Mouse (Mus musculus) cerebellum, postnatal 4 days (tissue): ENCODE measurements around the gene Col6a5.

Experiments
- DNase-seq, 2 experiments: peaks; one replicate each; pipeline ENCODE4 v3.0.0; 2022; ENCODE audit warnings: low spot score in 2 of 2, mixed read lengths in 1 of 2

Gene Col6a5

DNA sequence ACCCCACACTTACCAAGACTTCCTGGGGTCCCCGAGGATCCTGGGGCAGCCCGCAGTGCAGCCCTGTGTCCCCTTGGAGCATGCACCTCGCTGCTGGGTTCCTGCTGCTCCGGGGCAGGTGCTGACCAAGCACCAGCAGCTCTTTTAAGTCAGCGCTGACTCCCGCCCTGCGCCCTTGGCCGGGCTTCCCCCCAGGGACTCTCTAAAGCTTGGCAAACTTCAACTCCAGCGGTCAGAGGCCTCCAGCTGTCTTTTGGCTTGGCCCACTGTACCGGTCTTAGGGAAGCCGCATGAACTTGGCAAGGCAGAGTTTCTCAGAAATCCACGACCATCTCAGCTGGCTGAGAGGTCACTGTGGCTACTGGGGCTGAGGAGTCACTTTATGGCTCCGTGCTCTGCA, at the start of gene Col6a5:
Gene Col6a5 (minus strand): TSS at position 111 of the 400 bp plus-strand sequence.
- DNase-seq, result no peak

DNA sequence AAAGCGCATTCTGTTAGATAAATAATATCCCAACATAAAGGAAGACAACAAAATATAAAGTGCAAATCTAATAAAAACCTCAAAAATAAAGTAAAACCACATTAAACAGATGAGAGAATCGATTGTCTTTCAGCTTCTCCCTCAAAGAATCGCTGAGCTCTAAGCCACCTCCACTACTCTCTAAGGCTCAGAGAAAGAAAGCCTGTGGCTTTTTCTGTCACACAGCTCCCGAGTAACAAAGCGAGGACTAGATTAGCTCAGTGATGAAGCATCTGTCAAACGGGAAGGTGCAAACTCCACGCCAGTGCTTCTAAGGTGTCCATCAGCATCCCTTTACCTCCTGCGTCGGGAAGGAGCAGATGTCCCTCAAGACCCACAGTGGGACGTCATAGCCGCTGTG, 37.5 kb upstream of the Col6a5 start:
- DNase-seq, result no peak

DNA sequence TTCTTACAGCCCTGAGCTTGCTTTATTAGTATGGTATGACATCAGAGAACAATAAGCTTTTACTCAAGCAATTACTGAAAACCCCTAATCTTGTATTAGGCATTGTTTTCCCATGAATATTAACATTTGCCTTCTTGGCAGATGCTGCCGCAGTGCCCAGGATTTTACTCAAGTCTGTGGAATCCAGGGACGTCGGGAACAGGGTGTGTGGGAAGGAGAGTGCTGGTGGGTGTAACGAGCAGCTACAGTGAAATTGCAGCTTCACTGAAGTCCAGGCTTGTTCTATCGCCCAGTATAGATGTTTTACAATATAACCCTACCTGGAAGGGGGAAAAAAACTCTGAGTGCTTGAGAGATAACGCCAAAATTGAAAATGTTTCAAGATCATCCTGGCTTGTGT, 32.0 kb upstream of the Col6a5 start:
- no peak for DNase-seq

DNA sequence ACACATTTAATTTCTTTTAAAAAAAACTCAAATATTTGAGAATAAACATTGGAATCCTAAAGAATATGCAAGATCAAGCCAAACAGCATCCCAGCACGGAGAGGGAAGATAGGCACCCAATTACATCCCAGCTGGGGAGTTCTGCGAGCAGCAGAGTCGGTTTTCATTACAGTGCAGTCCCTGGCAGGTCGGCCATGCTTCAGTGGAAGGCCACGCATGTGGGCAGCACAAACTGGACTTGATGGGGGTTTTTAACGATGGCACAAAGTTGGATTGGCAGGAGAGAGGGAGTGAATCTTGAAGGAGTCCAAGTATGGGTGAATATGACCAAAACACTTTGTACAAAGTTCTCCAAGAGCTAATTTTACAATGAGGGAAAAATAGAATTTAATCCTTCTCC, 29.7 kb upstream of the Col6a5 start:
- DNase-seq, result no peak

DNA sequence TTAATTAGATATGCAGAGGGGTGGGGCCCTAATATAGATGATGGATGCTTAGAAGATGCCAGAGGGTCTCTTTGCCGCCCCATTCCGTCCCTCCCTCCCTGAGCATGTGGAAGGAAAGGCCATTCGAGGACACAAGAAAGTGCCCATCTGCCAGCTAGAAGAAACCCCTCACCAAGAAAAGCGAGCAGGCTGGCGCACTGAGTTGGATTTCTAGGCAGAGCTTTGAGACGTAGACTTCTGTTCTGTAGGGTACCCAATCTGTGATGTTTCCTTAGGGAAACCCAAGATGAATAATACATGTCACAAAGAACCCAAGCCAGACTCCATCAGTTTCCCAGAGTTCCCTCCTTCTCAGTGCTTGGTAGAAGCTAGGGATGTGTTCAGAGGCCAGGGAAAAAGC, 29.0 kb upstream of the Col6a5 start:
- no peak for DNase-seq

DNA sequence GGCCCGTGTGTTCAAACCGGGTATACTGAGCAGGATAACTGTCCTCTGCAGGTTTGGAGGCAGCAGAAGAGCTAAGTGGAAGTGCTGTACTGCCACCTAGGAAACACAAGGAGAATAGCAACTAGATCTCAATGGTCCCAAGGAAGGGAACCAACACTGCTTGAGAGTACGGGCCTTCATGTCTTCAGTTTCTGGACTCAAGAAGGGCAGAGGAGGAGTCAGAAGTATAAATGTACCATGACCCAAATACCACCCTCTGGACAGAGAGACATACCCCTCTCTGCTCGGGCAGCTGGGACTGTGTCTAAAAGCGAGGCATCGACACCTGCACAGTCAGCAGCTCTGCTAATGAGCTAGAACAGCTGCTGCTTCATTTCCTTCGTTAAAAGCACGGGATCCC, 27.7 kb upstream of the Col6a5 start:
- DNase-seq, result no peak

DNA sequence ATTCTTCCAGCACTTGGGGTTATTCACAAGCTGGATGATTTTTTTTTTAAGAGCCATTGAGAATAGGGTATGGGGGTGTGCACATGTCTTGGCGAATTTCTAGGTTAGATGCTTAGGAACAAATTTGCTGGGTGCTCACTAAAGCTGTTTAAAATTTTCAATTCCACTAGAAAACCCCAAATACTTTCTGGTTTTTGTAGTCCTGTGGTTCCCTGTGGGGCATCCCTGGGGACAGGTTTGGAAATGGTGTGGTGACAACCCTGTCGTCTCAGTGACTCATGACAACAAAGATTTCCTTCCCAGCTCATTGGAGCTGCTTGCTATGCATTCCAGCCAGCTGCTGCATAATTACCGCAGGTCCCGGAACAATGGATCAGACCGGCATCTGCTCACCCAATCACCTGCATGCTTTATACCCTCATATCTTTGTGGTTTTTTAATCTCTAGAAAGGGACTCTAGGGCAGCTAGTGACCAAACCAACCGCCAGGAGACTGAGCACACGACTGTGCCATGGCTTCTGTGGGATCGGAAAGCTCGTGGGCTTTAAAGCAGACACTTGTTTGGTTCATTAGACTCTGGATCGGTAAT, 24.6 kb upstream of the Col6a5 start:
- DNase-seq, result no peak

DNA sequence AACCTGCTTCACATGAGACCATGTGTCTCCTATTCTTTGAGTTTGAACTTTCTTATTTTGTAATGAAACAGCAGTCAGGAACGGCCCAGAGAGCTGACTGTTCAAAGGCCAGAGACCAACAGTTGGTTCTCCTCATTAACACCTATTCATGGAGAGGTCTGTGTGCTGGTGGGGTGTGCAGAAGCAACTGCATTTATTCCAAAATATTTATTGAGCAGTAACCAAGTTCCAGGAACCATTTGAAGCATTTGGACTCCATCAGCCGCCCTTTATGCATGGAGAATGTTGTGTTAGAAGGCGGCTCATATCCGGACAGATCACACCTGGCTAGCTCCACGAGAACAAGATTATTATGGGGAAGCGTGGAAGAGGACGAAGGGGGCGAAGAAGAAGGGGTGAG, 18.0 kb upstream of the Col6a5 start:
- DNase-seq, result no peak

DNA sequence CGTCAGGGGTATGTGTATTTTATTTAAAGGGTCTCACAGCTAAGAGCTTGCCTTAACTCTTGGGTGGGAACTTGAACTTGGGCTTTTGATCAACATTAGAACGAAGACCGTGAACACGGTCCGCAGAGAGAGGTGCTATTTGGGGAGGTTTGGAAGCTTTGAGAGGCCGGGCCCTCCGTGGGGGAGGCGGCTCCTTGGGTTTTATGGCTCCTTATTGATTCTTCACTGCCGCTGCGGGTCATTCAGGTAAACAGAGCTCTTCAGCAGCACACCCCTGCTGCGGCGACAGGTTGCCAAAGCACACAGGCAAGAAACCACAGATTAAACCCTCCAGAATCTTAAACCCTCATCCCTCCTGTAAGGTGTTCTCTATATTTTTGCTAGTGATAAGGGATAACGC, 16.4 kb upstream of the Col6a5 start:
- no peak for DNase-seq

DNA sequence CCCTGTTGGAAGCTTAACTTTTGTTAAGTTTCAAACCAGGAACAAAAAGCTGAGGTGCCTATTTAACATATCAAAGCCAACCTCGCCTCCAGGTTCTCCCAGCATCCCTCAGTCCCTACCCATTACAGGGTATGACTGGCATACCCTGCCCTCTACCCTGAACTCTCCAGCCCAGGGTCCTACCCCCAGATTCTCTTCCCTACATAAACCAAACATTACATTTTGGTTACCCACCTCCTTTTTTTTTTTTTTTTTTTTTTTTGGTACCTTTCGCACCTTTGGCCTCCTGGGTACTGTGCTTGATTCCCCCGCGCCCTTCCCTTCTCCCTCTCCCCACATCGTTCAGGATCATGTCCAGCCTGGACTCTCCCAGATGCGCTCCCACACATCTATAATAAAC, 15.9 kb upstream of the Col6a5 start:
- no peak for DNase-seq

DNA sequence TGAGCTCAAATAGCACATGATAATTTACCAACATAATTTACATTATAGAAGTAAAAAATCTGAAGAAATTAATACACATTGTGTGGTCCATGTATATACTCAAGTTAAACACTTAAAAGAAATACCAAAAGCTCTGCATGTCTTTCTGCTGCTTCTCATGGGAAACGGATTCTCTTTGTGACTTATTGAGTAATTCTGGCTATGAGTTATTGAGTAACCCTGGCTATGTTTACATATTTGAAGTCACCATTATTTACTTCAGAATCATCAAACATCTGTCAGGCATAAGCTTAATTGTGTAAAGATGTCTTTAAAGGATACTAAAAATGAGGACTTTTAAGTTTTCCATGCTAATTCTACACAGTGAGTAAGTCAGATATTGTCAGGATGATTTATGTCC, 13.3 kb upstream of the Col6a5 start:
- no peak for DNase-seq

DNA sequence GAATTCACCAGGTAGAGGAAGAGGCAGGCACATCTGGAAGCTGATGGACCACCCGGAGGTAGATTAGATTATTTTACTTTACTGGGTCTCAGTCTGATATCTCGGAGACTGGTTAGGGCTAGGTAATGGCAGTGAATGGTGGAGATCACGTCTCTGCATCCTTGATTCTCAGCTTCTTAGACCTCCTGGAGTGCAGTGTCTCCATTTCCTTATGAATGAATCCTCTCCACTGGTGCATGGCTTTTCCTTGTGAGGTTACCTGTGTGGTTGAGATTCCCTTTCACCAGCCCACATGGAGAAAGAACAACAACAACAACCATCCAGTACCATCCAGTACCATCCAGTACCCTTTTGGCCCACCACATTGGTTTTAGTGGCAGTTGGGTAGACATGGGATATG, 11.6 kb upstream of the Col6a5 start:
- no peak for DNase-seq

DNA sequence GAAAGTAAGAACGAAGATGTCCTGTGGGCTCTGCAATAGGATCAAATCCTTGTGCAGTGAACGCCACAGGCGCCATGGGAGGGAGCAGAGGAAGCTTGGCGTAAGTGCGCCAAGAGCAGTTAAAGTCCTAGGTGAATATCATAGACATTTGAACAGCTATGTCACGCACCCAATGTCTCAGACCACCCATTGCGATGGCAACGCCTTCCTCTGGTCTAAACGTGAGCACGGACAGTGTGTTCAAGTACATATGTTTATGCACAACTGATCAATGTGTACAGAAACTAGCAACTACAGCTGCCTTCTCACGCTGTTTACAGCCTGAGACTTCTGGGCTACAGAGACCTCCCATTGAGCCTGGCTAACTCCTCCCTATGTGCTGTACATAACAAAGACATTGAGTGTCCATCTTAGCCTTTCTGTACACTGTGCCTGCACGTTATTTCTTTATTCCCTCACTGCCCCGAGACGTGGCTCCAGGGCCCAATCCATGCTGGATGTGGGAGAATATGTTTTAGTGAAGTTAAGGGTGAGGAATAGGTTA, 11.0 kb upstream of the Col6a5 start:
- DNase-seq, result no peak

DNA sequence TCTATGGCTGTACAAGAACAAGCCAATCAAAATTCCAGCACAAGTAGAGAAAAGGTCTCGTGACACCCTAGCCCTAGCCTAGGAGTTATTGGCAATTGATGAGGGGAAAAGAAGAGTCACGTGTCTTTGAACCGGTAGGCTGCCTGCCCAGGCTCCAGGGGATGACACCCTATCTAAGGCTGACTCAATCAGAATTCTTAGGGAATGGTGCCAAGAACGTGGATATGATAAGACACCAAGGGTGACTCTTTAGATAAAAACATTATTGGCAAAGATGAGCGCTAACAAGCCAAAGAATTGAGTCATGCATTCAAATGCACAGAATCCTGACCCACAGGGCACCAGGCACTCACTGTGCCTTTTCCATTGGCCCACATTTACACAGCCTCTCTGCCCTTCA, 10.5 kb upstream of the Col6a5 start:
- no peak for DNase-seq

DNA sequence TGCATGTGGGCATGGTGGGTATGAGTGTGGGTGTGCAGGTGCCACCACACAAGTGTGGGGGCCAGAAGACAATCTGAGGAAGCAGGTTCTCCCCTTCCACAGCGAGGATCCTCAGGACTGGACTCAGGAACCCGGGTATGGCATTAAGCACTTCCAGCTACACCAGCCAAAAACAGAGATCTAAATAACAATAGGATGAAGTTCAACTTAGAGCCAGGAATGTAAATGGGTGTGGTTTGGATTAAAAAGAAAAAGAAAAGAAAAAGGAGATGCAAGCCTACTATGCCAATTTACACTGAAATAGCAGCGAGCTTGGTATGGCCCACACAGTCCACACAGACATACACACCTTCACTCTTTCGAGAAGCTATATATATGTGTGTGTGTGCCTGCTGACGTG, 7.5 kb upstream of the Col6a5 start:
- no peak for DNase-seq

DNA sequence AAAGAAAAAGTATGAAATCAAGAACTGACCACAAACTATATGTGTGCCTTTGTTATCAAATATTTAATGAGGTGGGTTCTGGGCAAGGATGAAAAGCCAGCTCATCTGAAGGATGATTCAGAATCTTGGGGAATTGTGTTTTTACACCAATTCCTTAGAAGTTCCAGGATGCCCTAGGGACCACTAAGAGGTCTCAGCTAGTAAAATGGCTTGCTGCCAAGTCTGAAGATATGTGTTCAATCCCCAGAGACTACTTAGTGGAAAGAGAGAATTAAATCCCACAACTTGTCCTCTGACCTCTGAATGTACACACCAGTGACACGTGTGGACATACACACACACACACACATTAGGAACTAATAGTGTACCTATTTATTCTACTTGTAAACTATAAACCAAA, 1.3 kb downstream of the Col6a5 start:
- no peak for DNase-seq

DNA sequence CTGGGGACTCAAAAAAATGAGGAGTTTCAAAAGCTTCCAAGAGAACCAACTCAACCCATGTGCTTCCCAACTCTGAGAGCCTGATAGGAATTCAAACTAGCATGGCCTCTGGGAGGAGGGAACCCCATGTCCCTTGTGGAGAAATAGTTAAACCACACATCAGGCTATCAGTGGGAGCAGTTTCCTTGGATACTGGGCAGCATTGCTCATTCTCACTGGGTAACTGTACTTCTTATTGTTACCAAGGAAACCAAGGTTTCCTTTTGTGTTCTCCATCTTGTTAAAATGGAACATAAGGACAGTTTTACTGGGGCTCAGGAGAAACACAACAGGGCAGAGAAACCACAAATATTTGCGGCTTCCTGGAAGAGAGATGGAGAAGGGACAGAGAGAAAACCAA, 10.7 kb downstream of the Col6a5 start:
- no peak for DNase-seq

DNA sequence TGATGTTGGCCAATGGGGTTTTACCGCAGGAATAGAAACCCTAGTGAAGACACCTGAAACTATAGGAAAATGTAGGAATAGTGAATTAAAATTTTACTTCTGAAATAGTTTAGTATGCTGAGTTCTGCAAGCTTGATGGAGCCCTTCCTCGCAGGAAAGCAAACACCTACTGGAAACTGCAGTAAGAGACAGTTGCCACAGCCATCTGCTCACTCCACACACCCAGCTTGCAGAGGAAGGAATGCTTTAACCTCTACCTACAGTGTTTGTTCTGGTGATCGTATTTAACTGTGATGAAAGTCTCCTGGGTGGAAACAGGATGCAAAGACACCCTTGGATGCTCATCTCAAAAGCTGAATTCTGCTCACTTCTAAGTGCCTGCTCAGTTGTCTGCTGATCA, 12.9 kb downstream of the Col6a5 start:
- no peak for DNase-seq

DNA sequence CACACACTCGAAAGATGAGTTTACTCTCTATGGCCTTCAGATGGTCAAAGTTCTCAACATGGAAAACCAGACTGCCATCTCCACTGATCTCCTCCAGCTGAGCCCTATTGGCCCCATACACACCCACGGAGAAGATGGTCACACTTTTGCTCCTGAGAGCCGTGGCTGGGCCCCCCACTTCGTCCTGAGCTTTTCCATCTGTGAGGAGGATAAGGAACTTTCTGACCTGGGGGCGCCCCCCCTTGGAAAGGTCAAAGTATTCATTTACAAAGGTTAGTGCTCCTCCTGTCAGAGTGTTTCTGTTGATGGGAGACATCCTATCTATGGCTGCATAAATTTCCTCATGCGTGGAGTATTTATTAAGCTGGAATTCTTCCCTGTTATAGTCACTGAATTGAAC, 26.6 kb downstream of the Col6a5 start:
- no peak for DNase-seq

DNA sequence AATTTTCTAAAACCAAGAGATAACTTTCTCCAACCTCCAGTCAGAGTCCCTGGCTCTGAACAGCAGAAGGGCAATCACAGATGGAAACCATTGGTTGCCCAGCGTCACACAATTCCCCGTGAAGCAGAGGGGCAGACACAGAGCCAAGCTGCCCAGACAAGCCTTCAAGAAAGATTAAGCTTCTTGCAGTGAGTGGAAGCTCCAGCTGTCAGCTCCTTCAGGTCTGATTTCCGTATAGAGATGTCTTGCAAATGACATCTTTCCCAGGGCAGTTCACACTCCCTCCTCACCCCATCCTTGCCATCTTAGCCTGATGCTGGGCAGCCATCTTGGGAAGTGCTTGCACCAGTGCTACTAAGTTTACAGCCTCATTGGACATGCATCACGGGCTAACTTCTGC, 31.2 kb downstream of the Col6a5 start:
- DNase-seq, result peak in 1 of 2 experiments; percentile 48

DNA sequence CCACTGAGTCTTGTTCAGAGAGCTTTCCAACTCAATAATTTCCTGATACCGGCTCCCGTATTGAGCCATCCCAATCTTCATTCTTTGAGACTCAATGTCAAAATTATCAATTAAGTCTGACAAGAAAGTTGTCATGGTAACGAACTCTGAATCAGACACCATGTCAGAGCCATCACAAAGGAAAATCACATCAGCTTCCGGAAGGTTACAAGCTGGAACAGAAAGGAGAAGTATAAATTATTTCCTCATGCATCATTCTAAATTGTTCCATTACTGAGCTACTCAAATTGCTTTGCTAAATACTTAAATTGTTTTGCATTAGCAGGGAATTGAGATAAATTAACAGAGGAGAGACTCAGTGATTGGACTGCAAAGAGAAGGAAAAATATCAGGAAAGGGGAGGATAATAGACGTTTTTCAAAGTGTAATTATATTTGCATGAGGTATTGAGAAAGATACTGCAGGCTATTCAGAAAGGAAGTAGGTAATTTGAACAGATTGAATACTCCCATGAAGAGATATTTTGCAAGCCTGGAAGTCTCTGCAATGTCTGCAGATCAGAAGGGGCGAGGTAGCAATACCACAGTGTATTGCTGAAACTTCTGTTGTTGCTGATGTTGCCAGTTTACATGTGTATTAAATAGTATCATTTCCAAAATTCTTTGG, 31.9 kb downstream of the Col6a5 start:
- no peak for DNase-seq

DNA sequence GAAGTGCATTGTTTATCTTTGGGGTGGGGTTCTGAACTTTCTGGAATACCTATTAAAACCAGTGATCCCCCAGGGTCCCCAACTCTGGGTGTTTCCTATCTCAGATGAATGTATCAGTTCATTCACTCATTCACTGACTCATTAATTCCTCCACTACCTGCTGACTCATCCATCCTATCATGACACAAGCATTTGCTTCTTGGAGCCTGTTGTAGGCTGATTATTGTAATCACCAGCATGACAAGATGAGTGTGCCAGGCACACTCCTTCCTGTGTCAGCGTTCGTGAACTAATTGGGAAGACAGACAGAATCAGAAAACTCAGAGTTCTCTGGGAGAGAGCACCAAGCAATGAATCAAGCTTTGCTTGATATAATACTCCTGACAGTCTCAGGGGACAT, 36.8 kb downstream of the Col6a5 start:
- no peak for DNase-seq

DNA sequence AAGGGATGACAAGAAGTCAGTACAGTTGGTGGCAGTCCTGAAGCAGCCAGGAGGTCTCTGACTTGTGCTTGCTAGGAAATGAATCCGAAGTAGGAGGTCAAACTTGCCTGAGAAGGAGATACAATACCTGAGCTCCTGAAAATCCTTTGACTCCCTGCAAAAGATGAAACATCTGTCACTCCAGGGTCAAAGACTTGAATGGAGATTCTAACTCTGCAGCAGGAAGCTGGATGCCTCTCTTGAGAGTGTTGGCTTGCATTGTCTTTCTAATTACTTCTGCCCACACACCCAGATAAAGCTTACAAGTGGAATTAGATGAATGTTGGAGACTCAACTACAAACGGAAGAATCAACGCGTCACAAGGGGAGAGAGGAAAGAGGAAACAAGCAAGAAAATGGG, 45.3 kb downstream of the Col6a5 start:
- no peak for DNase-seq

DNA sequence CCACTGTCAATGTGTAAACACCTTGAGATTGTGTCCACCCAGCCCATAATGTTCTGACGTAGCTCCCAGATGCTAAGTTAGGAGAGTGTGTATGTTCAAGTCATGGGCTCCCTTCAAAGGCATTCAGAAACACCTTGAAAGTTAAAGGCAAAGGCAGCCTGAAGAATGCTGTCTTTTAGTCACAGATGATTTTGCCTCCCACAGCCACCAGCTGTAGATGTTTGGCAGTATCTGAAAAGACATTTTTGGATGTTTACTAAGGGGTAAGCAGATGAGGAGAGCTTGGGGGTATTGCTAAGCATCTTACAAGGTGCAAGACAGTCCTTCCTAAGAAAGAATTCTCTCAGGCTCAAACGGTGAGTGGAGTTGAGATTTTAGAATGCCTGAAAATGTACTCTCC, 50.3 kb downstream of the Col6a5 start:
- no peak for DNase-seq
